ENCODE assay signal across 21 mouse cellular contexts in the genomic region with DNA sequence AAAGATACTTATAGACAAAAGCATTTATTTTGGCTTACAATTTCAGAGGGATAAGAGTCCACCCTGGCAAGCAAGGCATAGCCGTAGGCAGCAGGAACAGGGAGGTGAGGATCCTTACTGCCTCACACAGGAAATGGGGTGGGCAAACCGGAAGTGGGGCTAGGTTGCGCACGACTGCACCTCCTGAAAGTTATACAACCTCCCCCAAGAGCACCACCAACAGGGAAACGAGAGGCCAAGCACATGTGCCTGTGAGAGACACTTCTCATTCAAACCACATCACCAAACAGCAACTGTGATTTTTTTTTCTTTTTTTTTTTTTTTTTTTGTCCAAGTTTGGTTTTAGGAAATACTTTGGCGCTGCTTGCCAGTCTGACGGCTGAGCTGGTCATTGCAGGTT. TPM values are rescaled to one million over a fixed set of nuclear protein-coding genes. Genes with fewer than 3 reads are reported as not detected.
A peak's percentile ranks its signal among the peaks of the same experiment; 100 is the strongest.
DNase-seq lines count a peak whose midpoint lies in the region; ATAC-seq and TF ChIP-seq lines count a peak whose summit lies in the region.
"Had no signal": no experiment of that assay in that cellular context is flagged by ENCODE, and none has a peak within 500 bp of the region (broad histone marks: within the 10 kb centered on the region; RNA-seq: fewer than 3 reads in every experiment).

No protein-coding gene starts in this region.

- no peak overlapping the region for H3K9ac ChIP-seq in hindbrain, embryonic 14.5 days
- no peak overlapping the region for H3K9ac ChIP-seq in hindbrain, embryonic 11.5 days (ENCODE audit: low read depth, low read length)
- no peak overlapping the region for H3K9ac ChIP-seq in CH12.LX (ENCODE audit: insufficient read depth, low read depth)
- no peak overlapping the region for H3K9ac ChIP-seq in hindbrain, postnatal 0 days (replicated peaks; ENCODE audit: low read length)
- H3K9ac ChIP-seq: embryonic facial prominence, embryonic 13.5 days; forebrain, embryonic 13.5 days; forebrain, postnatal 0 days; heart, embryonic 13.5 days had no signal

- no peak overlapping the region for H3K27ac ChIP-seq in hindbrain, embryonic 14.5 days
- no peak overlapping the region for H3K27ac ChIP-seq in hindbrain, embryonic 11.5 days (ENCODE audit: low read depth, low read length)
- no peak overlapping the region for H3K27ac ChIP-seq in CH12.LX (ENCODE audit: insufficient read depth, low read depth)
- H3K27ac ChIP-seq in hindbrain, postnatal 0 days, result no peak overlapping the region
- H3K27ac ChIP-seq: embryonic facial prominence, embryonic 13.5 days; forebrain, embryonic 13.5 days; heart, embryonic 13.5 days had no signal

- no peaks in the 10 kb centered on the region for H3K36me3 ChIP-seq in hindbrain, embryonic 14.5 days (replicated peaks; ENCODE audit: control insufficient read depth, insufficient read depth)
- no peaks in the 10 kb centered on the region for H3K36me3 ChIP-seq in hindbrain, embryonic 11.5 days (ENCODE audit: control insufficient read depth, insufficient read depth, low read length)
- no peaks in the 10 kb centered on the region for H3K36me3 ChIP-seq in CH12.LX (replicated peaks in 1 of 2; ENCODE audit: control insufficient read depth in 1 of 2, insufficient read depth in 1 of 2, low read length in 1 of 2)
- no peaks in the 10 kb centered on the region for H3K36me3 ChIP-seq in hindbrain, postnatal 0 days (ENCODE audit: insufficient read depth, low read length)
- H3K36me3 ChIP-seq: embryonic facial prominence, embryonic 13.5 days; heart, embryonic 13.5 days had no signal

- no peak for ATAC-seq in hindbrain, embryonic 14.5 days (ENCODE audit: low FRiP score)
- no peak for ATAC-seq in hindbrain, embryonic 11.5 days (ENCODE audit: low FRiP score)
- no peak for ATAC-seq in hindbrain, postnatal 0 days
- ATAC-seq in erythroblast, adult 5-6 weeks (replicated peaks; ENCODE audit: low FRiP score, poor library complexity, severe bottlenecking), result no peak
- ATAC-seq: forebrain, embryonic 13.5 days; forebrain, postnatal 0 days; intestine, embryonic 16.5 days; Patski had no signal

- no peak for DNase-seq in hindbrain, embryonic 14.5 days (ENCODE audit: low spot score)
- no peak for DNase-seq in hindbrain, embryonic 11.5 days (ENCODE audit: low spot score)
- DNase-seq in CH12.LX (ENCODE audit: extremely low read depth) (no peak), ES-CJ7 (ENCODE audit: low read depth, low spot score) (peak; percentile 16)
- peak; percentile 29 for DNase-seq in hindbrain, postnatal 0 days (ENCODE audit: low spot score)
- DNase-seq in lung, adult 18-20 months, result no peak
- DNase-seq: adrenal gland, adult 8-10 months; adrenal gland, postnatal 36 days; cerebellum, adult 2 months; cerebellum, postnatal 14 days; forebrain, postnatal 0 days; gastrocnemius, postnatal 14 days; heart, postnatal 36 days; kidney, adult 8-10 months had no signal

- H3K4me3 ChIP-seq in hindbrain, embryonic 14.5 days (replicated peaks; ENCODE audit: low read length), result no peak overlapping the region; the same call in 1 of the 2 replicates
- no peak overlapping the region for H3K4me3 ChIP-seq in hindbrain, embryonic 11.5 days (ENCODE audit: low read depth, low read length)
- no peak overlapping the region for H3K4me3 ChIP-seq in CH12.LX (replicated peaks in 1 of 3; ENCODE audit: low read depth in 2 of 3, low read length in 2 of 3, poor library complexity in 1 of 3)
- no peak overlapping the region for H3K4me3 ChIP-seq in hindbrain, postnatal 0 days (ENCODE audit: low read length)
- H3K4me3 ChIP-seq: embryonic facial prominence, embryonic 13.5 days; forebrain, embryonic 13.5 days; heart, embryonic 13.5 days had no signal

- TF ChIP-seq CTCF in CH12.LX (conservative IDR thresholded peaks at IDR 0.05 in 1 of 2, IDR thresholded peaks at IDR 0.05 in 1 of 2; ENCODE audit: low read depth in 2 of 2, low read length in 2 of 2), result no peak
- TF ChIP-seq CTCF in hindbrain, postnatal 0 days (IDR thresholded peaks at IDR 0.05; ENCODE audit: low read depth), result no peak

- 0 out of 2 replicates have a peak overlapping the region, but pooled peaks have one; percentile 5 for H3K4me2 ChIP-seq in hindbrain, embryonic 14.5 days (replicated peaks)
- H3K4me2 ChIP-seq in hindbrain, embryonic 11.5 days (replicated peaks; ENCODE audit: low read depth, low read length), result no peak overlapping the region
- no peak overlapping the region for H3K4me2 ChIP-seq in CH12.LX (ENCODE audit: insufficient read depth, low read depth, poor library complexity, severe bottlenecking)
- peak overlapping the region; percentile 14; the same call in 1 of the 2 replicates for H3K4me2 ChIP-seq in hindbrain, postnatal 0 days (ENCODE audit: low read depth, low read length)
- H3K4me2 ChIP-seq: embryonic facial prominence, embryonic 13.5 days; forebrain, embryonic 13.5 days; heart, embryonic 13.5 days had no signal

- TF ChIP-seq RAD21 in CH12.LX (IDR thresholded peaks at IDR 0.05; ENCODE audit: low read depth, low read length), result no peak

- 63% methylated on average over 7 of the region's 7 CpGs for WGBS in hindbrain, embryonic 14.5 days
- 61% methylated on average over 7 of the region's 7 CpGs for WGBS in hindbrain, embryonic 11.5 days
- WGBS in hindbrain, postnatal 0 days, result 56% methylated on average over 7 of the region's 7 CpGs

- no peaks in the 10 kb centered on the region for H3K9me3 ChIP-seq in hindbrain, embryonic 14.5 days (ENCODE audit: control insufficient read depth, low read length)
- H3K9me3 ChIP-seq in hindbrain, embryonic 11.5 days (ENCODE audit: control insufficient read depth, low read length), result no peaks in the 10 kb centered on the region
- H3K9me3 ChIP-seq in CH12.LX (replicated peaks; ENCODE audit: low read length), result peaks cover 2% of the 10 kb centered on the region
- H3K9me3 ChIP-seq in hindbrain, postnatal 0 days (ENCODE audit: low read length), result no peaks in the 10 kb centered on the region
- H3K9me3 ChIP-seq: embryonic facial prominence, embryonic 13.5 days; forebrain, embryonic 13.5 days; heart, embryonic 13.5 days had no signal

- H3K79me2 ChIP-seq in CH12.LX (replicated peaks; ENCODE audit: control insufficient read depth, extremely low read depth, insufficient read depth, poor library complexity, severe bottlenecking), result no peaks in the 10 kb centered on the region

- dilution Hi-C loops in CH12.LX (cut with MboI; ENCODE audit: extremely low pct_ligation_motif_present, extremely low pct_unique_long_range_greater_than_20kb, low sequenced_read_pairs), result no loop called here

- no peaks in the 10 kb centered on the region for H3K4me1 ChIP-seq in hindbrain, embryonic 14.5 days (replicated peaks; ENCODE audit: control insufficient read depth, insufficient read depth, low read length)
- no peaks in the 10 kb centered on the region for H3K4me1 ChIP-seq in hindbrain, embryonic 11.5 days (replicated peaks; ENCODE audit: control insufficient read depth, insufficient read depth, low read length)
- 0 out of 4 replicates have a peak, but pooled peaks cover 0 to 4% of the 10 kb centered on the region in 2 experiments for H3K4me1 ChIP-seq in CH12.LX (ENCODE audit: control insufficient read depth in 1 of 2, insufficient read depth in 2 of 2)
- H3K4me1 ChIP-seq in hindbrain, postnatal 0 days (ENCODE audit: insufficient read depth, low read length), result no peaks in the 10 kb centered on the region
- H3K4me1 ChIP-seq: embryonic facial prominence, embryonic 13.5 days; forebrain, embryonic 13.5 days; heart, embryonic 13.5 days had no signal

- no peaks in the 10 kb centered on the region for H3K27me3 ChIP-seq in hindbrain, embryonic 14.5 days (ENCODE audit: control insufficient read depth, insufficient read depth, low read length)
- no peaks in the 10 kb centered on the region for H3K27me3 ChIP-seq in hindbrain, embryonic 11.5 days (ENCODE audit: control insufficient read depth, insufficient read depth, low read length)
- H3K27me3 ChIP-seq in CH12.LX (replicated peaks), result no peaks in the 10 kb centered on the region
- H3K27me3 ChIP-seq in hindbrain, postnatal 0 days (ENCODE audit: insufficient read depth, low read length), result no peaks in the 10 kb centered on the region
- H3K27me3 ChIP-seq: embryonic facial prominence, embryonic 13.5 days; forebrain, embryonic 13.5 days; heart, embryonic 13.5 days; Patski had no signal

- in situ Hi-C loops in CH12.LX (cut with MboI; ENCODE audit: low pct_ligation_motif_present, low pct_unique_long_range_greater_than_20kb, low sequenced_read_pairs), result no loop called here

- TF ChIP-seq EP300 in CH12.LX (IDR thresholded peaks at IDR 0.05; ENCODE audit: low read length), result no peak

- no peak for TF ChIP-seq POLR2A in CH12.LX (IDR thresholded peaks at IDR 0.05; ENCODE audit: low read depth, low read length)

TF ChIP-seq in CH12.LX, 34 proteins besides CTCF, POLR2A, EP300 and RAD21:
- 0 out of 2 replicates have a peak, but pooled peaks have one; percentile 25 for TF ChIP-seq ZNF384 (IDR thresholded peaks at IDR 0.05; ENCODE audit: low read depth, low read length)
- TF ChIP-seq JUND (conservative IDR thresholded peaks at IDR 0.05; ENCODE audit: low read depth, low read length), result no peak

RNA-seq across cellular contexts. Expression of gene Gm37240, which starts 19.8 kb away (rescaled TPM):
- polyA plus RNA-seq in hindbrain, embryonic 14.5 days (2014; fragmentation: Nextera tagmentation; extraction: Ambion mirVana), result 0.94 and 1.3 TPM in 2 replicates
- polyA plus RNA-seq in hindbrain, embryonic 11.5 days (2014; fragmentation: Nextera tagmentation; extraction: Ambion mirVana), result 0.52 and 2.4 TPM in 2 replicates
- total RNA-seq in CH12.LX (2012; rRNA removed), result 0.08 and 0.17 TPM in 2 replicates
- total RNA-seq in CH12.LX (2014; rRNA removed), result 0.14 and 0.19 TPM in 2 replicates
- 0.14 TPM in 1 of 2 replicates, not detected in the other for polyA plus RNA-seq in CH12.LX (2012; ENCODE audit: insufficient read length, low read depth)
- 0.14 TPM in 1 of 2 replicates, not detected in the other for total RNA-seq in hindbrain, postnatal 0 days (2014; rRNA removed)
- 1.00 and 1.5 TPM in 2 replicates for polyA plus RNA-seq in hindbrain, postnatal 0 days (2015; fragmentation: Nextera tagmentation; extraction: Ambion mirVana)
- not detected in 2 replicates for total RNA-seq in erythroblast, adult 5-6 weeks (2015; ENCODE audit: low replicate concordance)
- not detected in 2 replicates for total RNA-seq in erythroblast, adult 5-6 weeks (2017; ENCODE audit: low replicate concordance)
- total RNA-seq: common myeloid progenitor, adult 5-6 weeks had no signal

RNA-seq across cellular contexts. Expression of gene Glt28d2, which starts 19.8 kb away (rescaled TPM):
- 0.37 and 0.53 TPM in 2 replicates for polyA plus RNA-seq in hindbrain, embryonic 14.5 days (2014; fragmentation: Nextera tagmentation; extraction: Ambion mirVana)
- 0.14 and 0.39 TPM in 2 replicates for polyA plus RNA-seq in hindbrain, embryonic 11.5 days (2014; fragmentation: Nextera tagmentation; extraction: Ambion mirVana)
- 0.04 and 0.08 TPM in 2 replicates for total RNA-seq in CH12.LX (2012; rRNA removed)
- total RNA-seq in CH12.LX (2014; rRNA removed), result 0.08 TPM in 1 of 2 replicates, not detected in the other
- polyA plus RNA-seq in CH12.LX (2012; ENCODE audit: insufficient read length, low read depth), result 0.10 TPM in 1 of 2 replicates, not detected in the other
- total RNA-seq in hindbrain, postnatal 0 days (2014; rRNA removed), result 0.37 TPM in 1 of 2 replicates, not detected in the other
- polyA plus RNA-seq in hindbrain, postnatal 0 days (2015; fragmentation: Nextera tagmentation; extraction: Ambion mirVana), result 0.34 and 0.43 TPM in 2 replicates
- total RNA-seq in erythroblast, adult 5-6 weeks (2015; ENCODE audit: low replicate concordance), result not detected in 2 replicates
- total RNA-seq in erythroblast, adult 5-6 weeks (2017; ENCODE audit: low replicate concordance), result not detected in 2 replicates
- total RNA-seq: common myeloid progenitor, adult 5-6 weeks had no signal

Comparison
In these comparisons a context has a peak if more than half of its experiments do, and no peak if none do; other contexts are left out.
1. DNase-seq: peak in ES-CJ7 (single experiment) and hindbrain, postnatal 0 days (single experiment); none in hindbrain, embryonic 14.5 days (single experiment), hindbrain, embryonic 11.5 days (single experiment), CH12.LX (single experiment) and lung, adult 18-20 months (0 of 2).
2. H3K4me2 ChIP-seq: peak in hindbrain, embryonic 14.5 days (single experiment) and hindbrain, postnatal 0 days (single experiment); none in hindbrain, embryonic 11.5 days (single experiment) and CH12.LX (single experiment).